Mouse (Mus musculus): ENCODE data around the gene Gys1.

DNA sequence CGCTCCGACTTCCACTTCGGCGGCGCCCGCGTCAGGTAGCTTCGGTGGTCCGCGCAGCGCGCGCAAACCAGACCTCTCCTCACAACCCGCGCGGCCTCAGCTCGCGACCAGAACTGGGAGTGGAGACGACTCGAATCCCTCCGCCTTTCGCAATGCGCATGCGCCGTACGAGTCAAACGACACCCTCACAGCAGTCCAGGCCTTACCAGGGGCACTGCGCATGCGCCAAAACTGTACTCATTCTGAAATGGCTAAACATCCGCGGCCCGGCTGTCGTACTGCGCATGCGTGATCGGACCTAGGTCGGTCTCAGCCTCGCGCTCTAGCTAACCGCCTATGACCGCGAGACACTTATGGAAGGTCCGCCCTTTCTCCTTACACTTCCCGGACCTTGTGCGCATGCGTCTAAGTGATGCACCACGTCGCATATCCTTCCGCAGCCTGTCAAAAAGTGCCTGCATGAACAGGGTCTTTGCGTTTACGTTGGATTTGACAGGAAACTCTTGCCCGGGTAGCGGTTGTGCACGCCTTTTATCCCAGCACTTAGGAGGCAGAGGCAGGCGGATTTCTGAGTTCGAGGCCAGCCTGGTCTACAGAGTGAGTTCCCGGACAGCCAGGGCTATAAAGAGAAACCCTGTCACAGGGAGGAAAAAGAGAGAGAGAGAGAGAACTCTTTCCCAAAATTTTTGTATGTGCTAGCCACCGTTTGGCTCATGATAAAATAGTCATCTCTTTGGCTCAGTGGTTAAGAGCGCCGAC, 38.9 kb upstream of the Gys1 start, which contains the start of gene Snrnp70:
- TF ChIP-seq POLR2AphosphoS5 (IDR thresholded peaks at IDR 0.05; ENCODE audit: insufficient replicate concordance, low read depth, low read length) (no peak), CTCF (IDR thresholded peaks at IDR 0.05; ENCODE audit: low read depth, low read length) (no peak)
